Mouse (Mus musculus) embryo, embryonic 11.5 days (tissue): ENCODE results near the gene Nkain4.

Experiments
- DNase-seq: peaks from one replicate; pipeline ENCODE4 v3.0.0-alpha.2; 2012; ENCODE audit warnings: low read depth, low spot score

Nkain4 gene

GRCm38 (mm10) chr2:180954061-180955047 lies at the start of gene Nkain4:
Gene Nkain4, minus strand, starts transcription at chr2:180954699.
- DNase-seq: peak; percentile 79

GRCm38 (mm10) chr2:180996905-180997304 lies 42.4 kb upstream of the Nkain4 start:
- DNase-seq: no peak

DNA sequence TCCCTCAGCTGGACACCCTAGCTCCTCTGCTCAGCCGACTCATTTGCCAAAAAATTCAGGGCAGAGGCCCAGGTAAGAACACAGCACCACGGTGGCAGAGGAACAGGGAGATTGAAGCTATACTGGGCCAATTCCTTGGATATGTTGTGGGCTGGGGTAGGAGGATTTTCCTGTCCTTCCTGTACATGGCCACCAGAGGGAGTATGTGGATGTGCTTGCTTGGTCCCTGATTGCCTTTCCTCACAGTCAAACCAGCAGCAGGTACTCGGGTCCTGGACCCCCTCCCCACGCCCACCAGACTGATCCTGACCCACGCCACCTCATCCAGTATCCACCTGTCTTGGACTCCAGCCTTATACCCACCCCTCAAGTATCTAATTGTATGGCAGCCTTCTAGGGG lies 41.9 kb upstream of the Nkain4 start:
- peak; percentile 34 for DNase-seq

DNA sequence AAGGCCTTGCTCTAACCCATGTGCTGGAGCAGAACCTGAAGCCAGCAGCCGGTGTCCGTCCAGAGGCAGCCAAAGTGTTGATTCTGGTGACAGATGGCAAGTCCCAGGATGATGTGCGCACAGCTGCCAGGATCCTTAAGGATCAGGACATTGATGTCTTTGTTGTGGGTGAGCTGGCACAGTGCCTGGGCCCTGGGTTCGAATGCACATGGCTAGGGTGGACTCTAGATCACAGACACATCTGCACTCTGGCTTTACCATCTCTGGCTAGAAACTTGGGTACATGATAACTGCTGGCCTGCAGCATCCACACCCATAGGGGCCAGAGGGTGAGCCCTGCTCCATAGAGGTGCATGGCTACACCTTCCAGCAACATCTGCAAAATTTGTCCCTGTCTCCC lies 41.0 kb upstream of the Nkain4 start:
- no peak for DNase-seq

DNA sequence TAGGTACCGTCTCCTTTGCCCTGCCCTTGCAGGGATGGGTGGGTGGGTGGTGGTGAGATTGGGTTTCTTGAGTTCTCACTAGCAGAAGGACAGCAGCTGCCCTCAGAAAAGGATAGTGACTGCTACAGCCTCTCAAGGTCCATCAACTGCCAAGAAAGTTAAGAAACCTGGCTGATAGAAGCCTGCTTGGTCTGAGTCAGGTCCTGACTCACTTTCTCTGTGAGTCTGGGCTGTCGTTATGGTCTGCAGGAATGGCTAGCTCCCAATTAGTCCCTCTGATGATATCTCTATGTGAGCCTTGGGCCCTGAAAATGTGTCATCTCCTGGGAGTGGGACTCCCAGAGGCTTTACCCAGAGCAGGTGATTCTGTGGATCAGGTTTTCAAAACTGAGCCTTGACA lies 39.9 kb upstream of the Nkain4 start:
- no peak for DNase-seq

- DNase-seq: no peak
These were observed 35.8 kb upstream of the Nkain4 start for GRCm38 (mm10) chr2:180990347-180990746.

DNA sequence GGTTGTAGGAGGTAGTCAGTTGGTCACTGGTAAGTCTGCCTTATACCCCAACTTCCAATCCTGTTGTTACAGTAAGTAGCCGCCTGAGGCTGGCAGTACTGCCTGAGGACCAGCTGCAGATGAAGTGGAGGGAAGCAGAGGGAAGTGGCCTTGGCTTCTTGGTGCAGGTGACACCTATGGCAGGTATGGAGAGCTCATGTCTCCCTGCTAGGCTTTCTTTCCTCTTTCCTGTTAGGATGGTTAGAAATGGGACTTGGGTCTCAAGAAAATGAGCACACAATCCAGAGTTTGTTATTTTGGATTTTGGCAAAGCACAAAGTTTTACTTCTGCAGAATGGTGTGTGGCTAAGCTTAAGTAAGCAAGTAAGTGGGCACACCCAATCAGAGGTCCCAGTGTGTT lies 34.4 kb upstream of the Nkain4 start:
- DNase-seq: no peak

- DNase-seq: no peak
These were observed 33.9 kb upstream of the Nkain4 start for GRCm38 (mm10) chr2:180988347-180988913.

DNA sequence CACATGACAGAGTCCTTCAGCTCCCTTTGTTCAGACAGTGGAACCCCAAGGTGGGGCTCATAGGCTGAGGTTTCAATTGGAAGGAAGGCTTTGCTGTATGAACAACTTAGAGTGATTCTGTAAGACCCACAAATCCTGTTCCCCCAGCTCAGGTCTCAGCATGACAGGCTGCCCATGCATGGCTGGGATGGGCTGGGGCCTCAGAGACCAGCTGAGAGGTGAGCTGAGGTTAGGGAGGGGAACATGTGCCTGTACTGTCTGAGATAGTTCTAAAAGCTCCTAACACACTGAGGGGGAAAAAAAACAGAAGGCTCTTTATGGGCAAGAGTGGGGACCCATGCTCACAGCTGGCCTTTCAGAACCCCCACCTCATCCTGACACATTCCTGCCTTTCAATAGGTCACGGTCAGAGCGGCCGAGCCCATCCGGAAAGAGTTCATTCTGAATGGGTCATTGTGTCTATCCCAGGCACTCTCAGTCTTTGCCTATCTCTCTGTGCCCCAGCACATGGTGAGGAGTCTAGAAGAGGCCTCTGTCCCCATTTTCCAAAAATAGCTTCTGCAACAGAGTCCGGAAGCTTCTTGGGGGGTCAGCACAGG lies 33.0 kb upstream of the Nkain4 start:
- peak; percentile 9 for DNase-seq

DNA sequence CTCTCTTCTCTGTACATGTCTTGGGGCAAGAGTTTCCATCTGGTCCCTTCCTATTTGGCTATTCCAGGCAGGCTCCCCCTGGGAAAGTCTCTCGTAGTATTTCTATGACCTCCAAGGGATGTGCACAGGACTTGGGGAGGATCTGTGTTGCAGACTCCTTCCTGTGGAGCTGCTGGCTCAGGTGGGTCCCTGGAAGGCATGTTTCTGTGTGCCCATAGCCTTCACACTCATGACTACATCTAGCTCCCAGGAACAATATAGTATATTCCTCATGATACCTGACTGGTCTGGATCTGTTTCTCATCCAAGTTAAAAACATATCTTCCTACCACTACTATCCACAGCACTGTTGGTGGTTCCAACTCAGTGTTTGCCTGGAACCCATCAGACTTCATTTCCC lies 32.5 kb upstream of the Nkain4 start:
- DNase-seq: no peak

- DNase-seq: no peak
These were observed 31.9 kb upstream of the Nkain4 start, which contains the start of gene Col20a1 for GRCm38 (mm10) chr2:180986449-180986848. Gene Col20a1, plus strand, starts transcription at chr2:180986535.

GRCm38 (mm10) chr2:180985635-180986034 lies 31.1 kb upstream of the Nkain4 start:
- DNase-seq: no peak

GRCm38 (mm10) chr2:180981133-180981532 lies 26.6 kb upstream of the Nkain4 start:
- no peak for DNase-seq

- peak; percentile 74 for DNase-seq
These were observed 12.7 kb upstream of the Nkain4 start, which contains the start of gene Arfgap1 for GRCm38 (mm10) chr2:180967010-180967763. Gene Arfgap1, plus strand, starts transcription at chr2:180967225.

DNA sequence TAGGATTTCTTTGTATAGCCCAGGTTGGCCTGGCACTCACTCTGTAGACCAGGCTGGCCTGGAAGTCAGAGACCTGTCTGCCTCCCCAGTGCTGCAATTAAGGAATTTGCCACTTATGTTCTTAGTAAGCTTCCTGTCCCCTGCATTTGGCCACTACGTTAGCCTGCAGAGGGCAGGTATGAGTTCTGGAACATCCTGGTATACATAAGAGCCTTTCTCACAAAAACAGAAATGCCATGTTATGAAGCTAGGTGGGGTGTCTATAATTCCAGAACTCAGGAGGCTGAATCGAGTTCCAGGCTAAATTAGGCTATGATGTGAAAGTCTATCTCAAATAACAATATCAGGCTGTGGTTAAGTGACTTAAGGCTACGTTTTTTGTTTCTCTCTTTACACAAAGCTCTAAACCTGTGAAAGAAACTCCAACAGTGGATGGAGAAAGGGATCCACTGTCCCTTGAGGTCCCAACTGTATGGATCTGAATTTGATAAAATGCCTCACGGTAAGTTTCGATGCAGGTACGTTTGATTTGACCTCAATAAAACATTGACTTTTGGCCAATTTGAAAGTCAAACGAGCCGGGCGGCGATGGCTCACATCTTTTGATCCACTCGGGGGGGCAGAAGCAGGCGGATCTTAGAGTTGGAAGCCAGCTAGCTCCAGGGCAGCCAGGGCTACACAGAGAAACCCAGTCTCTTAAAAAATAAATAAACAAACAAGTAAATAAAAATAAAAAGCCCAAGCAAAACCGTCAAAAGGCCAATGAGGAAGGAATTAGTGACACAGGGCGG lies 11.8 kb upstream of the Nkain4 start:
- no peak for DNase-seq

DNA sequence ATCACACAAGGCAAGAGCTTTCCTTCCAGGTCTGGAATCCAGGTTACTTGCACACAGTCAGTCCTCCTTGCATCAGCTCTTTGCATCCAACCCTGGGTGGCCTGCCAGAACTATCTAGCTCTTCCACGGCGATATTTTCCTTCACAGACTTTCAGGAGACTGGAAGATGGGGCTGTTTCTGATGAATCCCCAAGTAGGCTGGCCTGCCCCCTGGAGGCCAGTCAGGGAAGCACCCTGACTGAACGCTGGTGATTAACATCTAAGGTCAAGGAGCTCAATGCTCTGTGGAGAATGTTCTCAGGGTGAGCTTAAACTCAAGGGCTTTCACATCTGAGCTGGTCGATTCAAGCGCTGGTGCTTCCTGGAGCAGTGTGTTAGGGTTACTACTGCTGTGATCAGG lies 9.5 kb upstream of the Nkain4 start:
- DNase-seq: peak; percentile 69

DNA sequence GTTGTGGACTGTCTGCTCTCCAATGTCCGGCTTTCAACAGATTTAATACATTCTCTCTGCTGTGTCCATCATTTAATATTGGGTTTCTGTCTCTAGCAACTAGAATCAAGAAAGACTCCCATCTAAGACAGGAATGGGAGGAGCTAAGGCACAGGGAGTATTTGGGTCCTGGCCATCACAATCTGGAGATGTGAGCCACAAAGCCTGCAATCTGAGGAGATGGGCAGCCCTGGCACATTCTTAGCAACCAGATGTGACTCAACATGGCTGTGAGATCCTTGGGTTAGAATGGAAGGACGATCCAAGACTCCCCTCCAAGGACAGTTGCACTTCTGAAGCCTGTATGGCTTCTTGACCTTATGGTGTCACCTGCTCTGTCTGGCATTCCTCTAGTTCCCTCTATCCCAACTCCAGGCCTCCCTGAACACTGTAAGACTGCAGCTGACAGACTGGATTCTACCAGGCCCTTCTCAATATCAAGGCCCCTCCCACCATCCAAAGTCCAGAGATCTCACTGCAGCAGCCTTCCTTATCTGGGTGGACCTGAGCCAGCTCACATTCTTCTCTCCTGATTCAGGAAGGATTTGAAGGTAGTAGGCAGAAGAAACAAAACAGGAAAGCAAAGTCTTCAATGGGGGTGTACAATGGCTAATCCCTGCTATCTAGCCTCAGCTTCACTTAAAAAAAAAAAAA lies 8.3 kb upstream of the Nkain4 start:
- DNase-seq: no peak

DNA sequence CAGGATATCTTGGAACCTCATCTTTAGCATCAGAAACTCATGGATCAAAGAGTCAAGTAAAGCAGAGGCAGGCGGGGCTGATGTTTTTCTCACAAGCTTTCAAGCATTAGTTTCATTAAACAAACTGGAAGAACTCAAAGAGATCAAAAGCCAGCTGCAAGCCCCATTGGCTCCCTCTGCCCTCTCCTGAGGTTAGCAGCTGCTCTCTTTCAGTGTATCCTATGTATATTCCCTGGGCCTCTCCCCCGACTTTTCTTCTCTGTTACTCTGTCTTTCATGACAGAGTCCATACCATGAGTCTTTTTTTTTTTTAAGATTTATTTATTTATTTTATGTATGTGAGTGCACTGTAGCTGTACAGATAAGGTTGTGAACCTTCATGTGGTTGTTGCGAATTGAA lies 5.7 kb upstream of the Nkain4 start:
- no peak for DNase-seq

DNA sequence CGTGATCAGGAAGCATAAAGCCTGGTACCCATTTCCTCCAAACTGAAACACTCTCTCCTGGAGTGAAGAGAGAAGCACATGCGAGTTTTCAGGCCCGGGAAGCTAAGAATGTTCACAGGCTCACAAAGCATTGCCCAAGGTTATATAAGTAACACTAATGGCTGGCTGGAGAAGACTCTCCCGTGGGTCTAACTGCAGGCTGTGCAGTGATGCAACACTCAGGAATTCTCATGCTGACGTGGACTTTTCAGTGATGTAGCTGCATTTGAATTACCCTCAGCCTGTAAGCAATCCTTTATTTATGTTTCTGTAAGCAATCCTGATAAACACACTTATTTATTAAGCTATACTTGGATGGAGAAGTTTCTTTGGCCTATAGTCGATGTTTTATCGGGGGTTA lies 5.1 kb upstream of the Nkain4 start:
- no peak for DNase-seq

DNA sequence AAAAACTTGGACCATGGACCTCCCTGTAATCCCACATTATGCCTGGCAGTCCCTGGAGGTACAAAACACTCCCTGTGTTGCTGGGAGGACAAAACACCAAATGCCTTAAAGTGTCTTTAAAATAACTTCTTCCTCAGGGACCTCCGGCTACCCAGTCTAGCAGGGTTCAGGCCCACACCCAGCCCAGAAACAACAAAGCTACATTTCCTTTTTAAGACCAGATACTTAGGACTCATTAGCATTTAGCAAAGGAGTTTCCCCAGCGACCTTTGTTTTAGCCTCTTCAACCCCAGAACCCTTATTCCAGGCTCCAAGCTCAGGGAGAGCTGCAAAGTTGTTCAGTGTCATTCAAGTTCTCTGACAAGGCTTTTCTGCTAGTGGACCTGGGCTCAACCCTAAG lies 861 bp downstream of the Nkain4 start:
- no peak for DNase-seq
